Mouse (Mus musculus) gastrocnemius, postnatal 25 days (tissue): ENCODE results near the gene Slc22a4. TPM values are rescaled to one million over a fixed set of nuclear protein-coding genes. Genes with fewer than 3 reads are reported as not detected.
A peak's percentile ranks its signal among the peaks of the same experiment; 100 is the strongest.
"Not testable (repeated sequence)": the region's sequence is repeated elsewhere in the genome, so short reads cannot be mapped to it uniquely, and the experiment has no call there.

Experiments used
- DNase-seq: peaks from one replicate; pipeline ENCODE4 v3.0.0; 2022
- total RNA-seq, 2 experiments: library from RNA; stranded (reverse); gene quantifications; 1 replicate in 1 of 2; 2 replicates in 1 of 2; pipeline ENCODE4 v1.2.3; 2021

The Slc22a4 gene
- total RNA-seq, 2 experiments from 2014 or later: 1.6 to 6.9 TPM

DNA sequence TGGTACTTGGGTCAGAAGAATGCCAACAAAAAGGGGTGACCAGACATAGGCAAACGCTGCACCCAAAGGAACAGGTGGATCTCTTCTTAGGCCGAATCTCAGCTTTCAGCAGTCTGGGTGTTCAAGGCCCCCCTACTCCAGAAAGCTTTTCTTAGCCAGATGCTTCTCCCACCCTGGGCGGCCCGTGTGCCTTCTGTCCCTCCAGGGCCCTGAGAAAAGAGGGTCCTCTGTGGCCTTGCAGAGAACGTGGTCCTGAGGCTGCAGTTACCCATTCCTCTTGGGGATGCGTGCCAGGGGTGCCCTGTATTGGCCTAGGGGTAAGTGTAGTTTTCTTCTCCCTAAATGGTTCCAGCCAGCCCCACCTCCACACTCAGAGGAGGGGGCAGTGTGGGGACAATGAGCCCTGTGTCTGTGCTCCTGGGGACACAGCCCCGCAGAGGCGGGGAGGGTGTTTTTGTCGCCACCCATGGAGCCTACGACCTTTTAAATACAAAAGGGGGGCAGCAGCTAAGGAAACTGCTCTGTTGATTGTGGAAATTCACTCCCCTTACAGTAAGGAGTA is 30.2 kb upstream of the Slc22a4 start:
- no peak for DNase-seq

GRCm38 (mm10) chr11:54057428-54057827 is 29.5 kb upstream of the Slc22a4 start:
- DNase-seq: no peak

DNA sequence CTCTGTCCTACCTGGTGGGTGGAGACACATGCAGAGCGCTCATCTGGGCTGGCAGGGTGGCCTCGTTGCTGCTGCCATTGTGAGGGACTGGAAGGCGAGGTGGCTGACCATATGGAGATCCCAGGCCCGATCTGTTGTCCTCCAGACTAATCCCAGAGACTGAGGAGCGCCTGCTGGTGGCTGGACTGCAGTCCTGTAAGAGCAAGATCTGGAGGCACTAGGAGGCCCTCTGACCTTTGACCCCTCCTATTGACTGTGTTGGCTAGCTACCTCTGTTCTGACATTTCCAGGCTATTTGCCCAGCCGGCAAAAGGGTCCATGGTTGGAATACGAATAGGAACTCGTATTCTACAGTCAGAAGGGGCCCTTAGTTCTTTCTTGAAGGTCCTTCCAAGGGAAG is 28.2 kb upstream of the Slc22a4 start:
- DNase-seq: no peak

DNA sequence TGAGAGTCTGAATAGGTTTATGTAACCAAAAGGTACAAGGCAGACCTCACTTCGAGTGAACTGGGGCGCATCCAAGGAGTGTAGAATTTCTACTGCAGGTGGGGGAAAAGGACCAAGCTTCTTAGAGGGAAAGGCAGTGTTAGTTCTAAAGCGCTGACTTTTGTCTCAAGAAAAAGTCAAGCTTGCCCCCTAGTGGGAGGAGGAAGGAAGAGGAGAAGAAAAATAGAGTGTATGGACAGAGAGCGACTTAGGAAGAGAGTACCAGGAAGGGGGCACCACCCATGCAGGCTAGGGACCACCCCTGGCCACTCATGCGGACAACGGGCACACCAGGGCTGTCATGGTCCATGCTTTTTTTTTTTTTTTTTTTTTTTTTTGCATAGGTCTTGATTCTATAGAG is 26.4 kb upstream of the Slc22a4 start:
- no peak for DNase-seq

- no peak for DNase-seq
These were observed 25.2 kb upstream of the Slc22a4 start for GRCm38 (mm10) chr11:54053090-54053489.

DNA sequence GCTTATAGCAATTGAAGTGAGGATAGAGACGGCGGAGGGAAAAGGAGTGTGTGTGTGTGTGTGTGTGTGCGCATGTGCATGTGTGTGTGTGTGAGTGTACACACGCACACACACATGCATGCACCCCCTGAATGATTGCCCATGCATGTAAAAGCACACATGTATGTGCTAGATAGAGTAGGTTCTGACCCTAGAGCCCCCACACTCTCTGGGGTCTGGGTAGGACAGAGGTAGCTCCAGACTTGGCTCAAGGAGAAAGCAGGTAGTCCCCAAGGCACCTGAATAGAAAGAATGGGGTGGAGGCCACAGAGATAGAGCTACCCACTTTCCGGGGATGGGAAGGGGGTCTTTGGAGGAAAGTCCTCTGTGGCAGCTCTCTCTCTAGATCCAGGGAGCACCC is 24.2 kb upstream of the Slc22a4 start:
- no peak for DNase-seq

DNA sequence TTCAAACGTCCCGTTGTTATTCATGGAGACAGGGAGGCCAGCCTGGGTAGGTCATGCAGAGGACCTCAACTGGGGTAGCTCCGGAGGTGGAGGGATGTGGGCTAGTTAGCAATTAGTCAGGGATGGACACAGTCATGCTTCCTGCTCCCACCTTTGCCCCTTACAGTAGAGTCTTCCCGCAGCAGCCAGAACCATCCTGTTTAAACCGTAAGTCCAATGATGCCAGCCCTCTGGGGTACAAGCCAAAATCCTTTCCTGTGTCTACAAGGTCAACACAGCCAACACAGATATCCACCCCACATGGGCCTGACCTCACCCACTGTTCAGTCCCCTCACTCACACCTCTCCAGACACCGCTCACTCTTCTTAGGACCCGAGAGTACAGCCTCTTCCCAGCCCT is 23.3 kb upstream of the Slc22a4 start:
- DNase-seq: no peak

DNA sequence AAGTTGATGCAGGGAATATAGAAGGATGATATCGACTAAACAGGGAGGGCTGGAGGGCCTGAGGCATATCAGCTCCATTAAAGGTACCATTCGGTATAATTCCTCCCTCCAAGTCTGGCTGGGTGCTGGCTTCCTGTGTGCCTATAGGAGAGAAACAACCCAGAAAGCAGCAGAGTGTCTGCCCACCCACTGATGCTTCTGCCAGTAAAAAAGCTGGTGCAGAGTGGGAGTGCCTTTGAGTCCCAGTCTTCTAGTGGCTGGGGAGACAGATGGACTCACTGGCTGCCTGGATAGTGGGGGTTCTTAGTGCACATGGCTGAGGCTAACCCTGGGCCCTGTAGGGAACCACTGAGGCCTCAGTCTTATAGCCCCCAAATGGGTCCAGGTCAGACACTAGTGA is 22.3 kb upstream of the Slc22a4 start:
- DNase-seq: no peak

DNA sequence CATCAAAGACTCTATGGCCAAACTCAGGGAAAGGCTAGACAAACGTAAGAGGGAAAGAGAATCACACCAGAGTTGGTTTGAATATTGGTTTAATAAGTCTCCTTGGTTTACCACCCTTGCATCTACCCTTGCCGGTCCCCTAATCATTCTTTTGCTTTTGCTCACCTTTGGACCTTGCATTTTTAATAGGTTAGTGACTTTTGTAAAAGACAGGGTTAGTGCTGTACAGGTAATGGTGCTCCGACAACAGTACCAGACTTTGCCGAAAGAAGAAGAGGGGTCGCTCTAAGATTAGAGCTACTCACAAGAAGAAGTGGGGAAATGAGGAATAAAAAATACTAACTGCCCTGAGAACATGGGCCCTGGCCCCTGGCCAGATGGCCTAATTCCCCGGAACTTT is 12.8 kb upstream of the Slc22a4 start:
- no peak for DNase-seq

- not testable (repeated sequence) for DNase-seq
These were observed 5.0 kb upstream of the Slc22a4 start for GRCm38 (mm10) chr11:54032872-54033271.

DNA sequence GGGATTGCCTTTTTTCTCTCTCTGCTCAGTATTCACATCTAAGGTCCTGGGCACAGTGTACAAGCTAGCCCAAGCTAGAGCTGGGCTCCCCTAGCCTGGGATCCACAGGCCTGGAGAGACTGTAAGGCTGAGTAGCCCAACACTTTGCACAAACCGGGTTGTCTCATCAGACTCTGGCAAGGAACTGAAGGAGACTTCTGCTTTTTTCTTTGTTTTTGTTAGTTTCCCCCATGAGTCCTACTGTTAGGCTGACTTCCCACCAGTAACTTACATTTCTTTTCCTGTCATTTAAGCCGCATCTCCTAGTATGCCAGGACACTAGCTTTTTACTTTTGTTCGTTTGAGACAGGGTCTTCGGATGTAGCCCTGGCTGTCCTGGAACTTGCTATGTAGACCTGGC is 1.1 kb upstream of the Slc22a4 start:
- DNase-seq: no peak

DNA sequence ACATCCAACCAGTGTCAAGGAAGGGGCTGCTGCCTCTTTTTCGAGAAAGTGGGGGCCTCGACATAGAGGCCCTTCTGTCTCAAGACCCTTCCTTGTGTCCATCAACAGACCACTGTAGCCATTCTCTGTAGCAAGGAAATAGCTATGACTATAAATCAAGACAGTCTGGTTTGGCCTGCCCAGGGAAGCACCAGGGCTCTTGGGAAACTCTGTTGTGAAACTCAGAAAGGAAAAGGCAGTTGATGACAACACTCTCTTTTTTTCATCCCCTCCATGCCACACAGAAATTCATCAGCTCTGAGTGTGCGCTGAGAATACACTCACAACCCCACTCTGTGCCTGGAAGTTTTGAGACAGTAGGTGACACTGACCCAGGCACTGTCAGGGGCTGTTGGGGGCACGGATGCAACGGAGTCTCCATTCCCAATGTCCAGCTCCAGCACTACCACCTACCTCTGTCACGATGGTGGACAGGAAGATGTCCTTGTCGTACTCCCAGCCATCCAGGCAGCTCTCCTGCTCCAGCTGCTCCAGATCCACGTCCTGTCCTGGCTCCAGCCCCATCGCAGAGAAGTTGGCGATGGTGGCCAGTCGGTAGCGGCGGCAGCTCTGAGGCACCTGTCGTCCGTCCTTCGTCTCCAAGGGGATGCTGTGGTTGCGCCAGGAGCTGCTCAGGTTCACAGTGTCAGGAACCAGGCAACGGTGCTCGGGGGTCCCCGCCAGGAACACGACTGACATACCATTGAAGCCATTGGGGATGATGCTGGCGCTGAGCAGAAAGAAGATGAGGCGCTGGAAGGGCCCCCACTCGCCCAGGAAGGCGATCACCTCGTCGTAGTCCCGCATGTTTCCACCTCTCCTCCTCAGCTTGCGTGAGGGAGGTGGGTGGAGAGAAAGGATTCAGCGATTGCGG is 503 bp downstream of the Slc22a4 start:
- peak; percentile 31 for DNase-seq

GRCm38 (mm10) chr11:54026491-54027041 is 1.3 kb downstream of the Slc22a4 start:
- no peak for DNase-seq

- no peak for DNase-seq
These were observed 6.3 kb downstream of the Slc22a4 start for GRCm38 (mm10) chr11:54021396-54022093.

GRCm38 (mm10) chr11:54018893-54019732 is 8.8 kb downstream of the Slc22a4 start:
- no peak for DNase-seq

GRCm38 (mm10) chr11:54017596-54017995 is 10.3 kb downstream of the Slc22a4 start:
- DNase-seq: no peak

GRCm38 (mm10) chr11:54016051-54016450 is 11.8 kb downstream of the Slc22a4 start:
- no peak for DNase-seq

DNA sequence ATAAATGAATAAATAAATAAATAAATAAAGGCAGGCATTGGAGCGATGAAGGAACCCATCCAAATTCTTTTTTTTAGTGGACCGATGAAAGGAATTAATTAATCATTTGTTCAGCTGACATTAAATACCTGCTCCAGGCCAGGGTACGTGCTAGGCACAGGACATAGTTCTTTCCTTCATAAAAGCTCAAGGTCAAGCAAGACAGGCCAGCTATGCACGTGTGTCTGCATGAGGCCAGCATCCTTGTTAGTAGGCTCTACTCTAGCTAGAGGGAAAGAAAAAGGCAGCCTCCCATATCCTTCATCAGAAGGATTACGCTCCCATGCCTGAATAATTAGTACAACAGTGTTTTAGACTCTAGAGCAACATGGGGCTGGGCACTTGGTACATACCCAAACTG is 14.9 kb downstream of the Slc22a4 start:
- DNase-seq: no peak

GRCm38 (mm10) chr11:54011255-54011654 is 16.6 kb downstream of the Slc22a4 start:
- no peak for DNase-seq

DNA sequence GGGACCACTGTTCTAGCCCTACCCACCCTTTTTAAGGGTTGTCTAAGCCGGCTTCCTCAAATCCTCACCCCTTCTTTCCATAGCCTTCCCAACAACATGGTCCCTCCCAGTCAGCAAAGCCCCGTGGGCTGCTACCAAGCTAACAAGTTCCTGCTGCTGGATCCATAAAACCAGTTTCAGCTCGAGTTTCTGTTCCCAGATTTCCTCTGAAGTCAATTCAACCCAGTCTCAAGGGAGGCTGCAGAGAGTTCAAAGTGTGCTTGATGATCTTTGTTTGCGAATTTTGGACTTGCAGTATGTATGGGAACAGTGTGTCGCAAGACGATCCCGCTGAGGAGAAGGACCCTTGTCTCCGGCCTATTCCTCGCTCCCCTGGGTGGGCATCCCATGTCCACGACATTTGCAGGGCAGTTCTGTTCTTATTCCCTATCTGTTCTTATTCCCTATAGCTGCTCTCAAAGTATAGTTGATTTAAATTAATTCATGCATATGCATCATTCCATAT is 19.4 kb downstream of the Slc22a4 start:
- peak; percentile 46 for DNase-seq

DNA sequence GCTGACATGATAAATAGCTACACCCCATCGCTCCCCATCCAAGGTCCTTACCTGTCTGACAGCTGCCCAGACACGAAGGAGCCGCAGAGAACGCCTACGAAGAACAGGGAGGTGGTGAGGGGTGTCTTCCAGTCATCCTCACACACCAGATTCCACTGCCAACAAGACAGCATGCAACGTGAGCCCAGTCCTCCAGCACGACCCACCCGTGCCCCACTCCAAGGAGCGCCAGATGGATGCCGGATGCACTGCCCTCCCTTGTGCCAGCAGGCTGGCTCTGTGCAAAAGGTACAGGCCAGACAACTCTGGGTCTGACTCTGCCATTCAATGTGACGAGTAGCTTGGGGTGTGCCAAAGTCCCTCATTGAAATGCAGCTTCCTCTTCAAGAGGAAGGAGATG is 20.2 kb downstream of the Slc22a4 start:
- DNase-seq: no peak

DNA sequence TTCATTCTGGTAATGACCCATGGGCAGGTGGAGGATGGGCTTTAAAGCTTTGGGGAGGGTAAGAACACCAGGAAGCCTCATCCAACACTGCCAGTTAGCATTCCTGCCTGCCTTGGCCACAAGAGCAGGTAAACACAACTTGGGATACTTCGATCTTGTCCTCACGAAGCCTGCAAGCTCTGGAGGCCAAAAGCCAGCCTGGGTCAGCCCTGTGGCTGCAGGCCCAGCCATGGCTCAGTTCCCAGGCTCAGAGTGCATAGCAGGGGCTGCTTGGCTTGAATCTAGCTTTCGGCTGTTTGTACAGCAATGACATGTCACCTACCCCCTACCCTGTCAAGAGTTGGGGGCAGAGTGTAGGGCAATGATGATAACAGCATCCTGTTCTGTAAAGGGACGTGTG is 21.0 kb downstream of the Slc22a4 start:
- DNase-seq: peak; percentile 70
